Mouse (Mus musculus) forebrain, embryonic 16.5 days (tissue): Measurements from ENCODE around the gene Parl. TPM values are rescaled to one million over a fixed set of nuclear protein-coding genes. Genes with fewer than 3 reads are reported as not detected.

Source experiments
- ATAC-seq: fragments of 200-750 bp; cut with Nextera tagmentation; 2 replicates; pipeline ENCODE4 v1.8.0; 2017; ENCODE audit warnings: mild to moderate bottlenecking, moderate library complexity
- H3K27ac ChIP-seq: fragments of 300-500 bp; sonication (generic); 2 replicates; pipeline ENCODE4 v1.5.1; 2014; ENCODE audit warnings: low read length, control low read depth
- H3K27me3 ChIP-seq: fragments of 300-500 bp; sonication (generic); replicated peaks from 2 replicates; pipeline ENCODE4 v1.6.1; 2014; ENCODE audit warnings: low read length; ENCODE audit not compliant: control insufficient read depth, insufficient read depth
- H3K36me3 ChIP-seq: fragments of 300-500 bp; sonication (generic); 2 replicates; pipeline ENCODE4 v1.6.1; 2014; ENCODE audit not compliant: control insufficient read depth, insufficient read depth
- H3K4me1 ChIP-seq: fragments of 300-500 bp; sonication (generic); replicated peaks from 2 replicates; pipeline ENCODE4 v1.6.1; 2014; ENCODE audit warnings: low read length; ENCODE audit not compliant: control insufficient read depth, insufficient read depth
- H3K4me2 ChIP-seq: fragments of 300-500 bp; sonication (generic); 2 replicates; pipeline ENCODE4 v1.6.1; 2014; ENCODE audit warnings: mild to moderate bottlenecking, low read length, control low read depth
- H3K4me3 ChIP-seq: fragments of 300-500 bp; sonication (generic); replicated peaks from 2 replicates; pipeline ENCODE4 v1.5.1; 2014; ENCODE audit warnings: mild to moderate bottlenecking, low read length, control low read depth
- H3K9ac ChIP-seq: fragments of 300-500 bp; sonication (generic); replicated peaks from 2 replicates; pipeline ENCODE4 v1.6.1; 2014; ENCODE audit warnings: low read depth, low read length, control low read depth
- H3K9me3 ChIP-seq: fragments of 300-500 bp; sonication (generic); 2 replicates; pipeline ENCODE4 v1.6.1; 2016; ENCODE audit warnings: low read length; ENCODE audit not compliant: control insufficient read depth
- WGBS: fragments of 180-500 bp; shearing (Covaris S2); extraction: QIAGEN DNeasy Blood & Tissue Kit; methylation state at CpG from one replicate; pipeline ENCODE4 v1.1.7; 2014; 5-methylcytosine and 5-hydroxymethylcytosine counted together
- polyA plus RNA-seq: library from polyadenylated mRNA; unstranded; fragments of >200 nt; fragmentation: Nextera tagmentation; extraction: Ambion mirVana; gene quantifications from 2 replicates; pipeline ENCODE4 v1.2.1, GENCODE M21; 2015

The Parl gene
- polyA plus RNA-seq, 1 experiment from 2014 or later, result 86.6 TPM

GRCm38 (mm10) chr16:20247103-20247502 is 55.1 kb downstream of the Parl start:
- Histone ChIP-seq H3K4me1 (no peaks in the 10 kb centered on the region), H3K9me3 (no peaks in the 10 kb centered on the region), H3K27me3 (no peaks in the 10 kb centered on the region), H3K9ac (no peak overlapping the region), H3K27ac (no peak overlapping the region), H3K4me2 (no peak overlapping the region), H3K4me3 (no peak overlapping the region), H3K36me3 (no peaks in the 10 kb centered on the region)
- ATAC-seq, result no peak

- peak within 1 kb of the TSS; percentile 87 for H3K9ac ChIP-seq
- WGBS, result under 1% methylated on average over 90 of the region's 90 CpGs
- no peaks in the 10 kb centered on the region; the same call in 1 of the 2 replicates for H3K27me3 ChIP-seq
- H3K27ac ChIP-seq, result peak within 1 kb of the TSS; percentile 23; the same call in 1 of the 2 replicates
- no peaks in the 10 kb centered on the region for H3K36me3 ChIP-seq
- peak within 1 kb of the TSS; percentile 85 for H3K4me3 ChIP-seq
- peak; percentile 81 for ATAC-seq
- peaks cover 4% of the 10 kb centered on the region for H3K4me1 ChIP-seq
- H3K4me2 ChIP-seq, result peak within 1 kb of the TSS; percentile 84
- H3K9me3 ChIP-seq, result no peaks in the 10 kb centered on the region
These were observed 61.4 kb downstream of the Parl start, which contains the start of gene Map6d1 for GRCm38 (mm10) chr16:20240468-20241414. Gene Map6d1, minus strand, starts transcription at chr16:20241358.

- WGBS, result 87% methylated on average over 4 of the region's 4 CpGs
- no peak overlapping the region for H3K4me2 ChIP-seq
- ATAC-seq, result no peak
- no peak overlapping the region for H3K4me3 ChIP-seq
- no peak overlapping the region for H3K27ac ChIP-seq
- no peak overlapping the region for H3K9ac ChIP-seq
- H3K36me3 ChIP-seq, result peaks cover under 1% of the 10 kb centered on the region; the same call in 1 of the 2 replicates
- no peaks in the 10 kb centered on the region; the same call in 1 of the 2 replicates for H3K27me3 ChIP-seq
- no peaks in the 10 kb centered on the region for H3K9me3 ChIP-seq
- peaks cover 4% of the 10 kb centered on the region for H3K4me1 ChIP-seq
These were observed 63.5 kb downstream of the Parl start for GRCm38 (mm10) chr16:20238646-20239045.

- H3K36me3 ChIP-seq, result peaks cover 3% of the 10 kb centered on the region; the same call in 1 of the 2 replicates
- 37% methylated on average over 4 of the region's 4 CpGs for WGBS
- no peak overlapping the region for H3K27ac ChIP-seq
- peaks cover 4% of the 10 kb centered on the region for H3K4me1 ChIP-seq
- H3K9ac ChIP-seq, result no peak overlapping the region
- no peak overlapping the region for H3K4me2 ChIP-seq
- 0 out of 2 replicates have a peak, but pooled peaks have one; percentile 13 for ATAC-seq
- no peak overlapping the region for H3K4me3 ChIP-seq
- H3K27me3 ChIP-seq, result no peaks in the 10 kb centered on the region; the same call in 1 of the 2 replicates
- no peaks in the 10 kb centered on the region for H3K9me3 ChIP-seq
These were observed 64.8 kb downstream of the Parl start for GRCm38 (mm10) chr16:20237426-20237825.

- ATAC-seq, result no peak
These were observed 67.8 kb downstream of the Parl start for GRCm38 (mm10) chr16:20234406-20234805.

More at GRCm38 (mm10) chr16:20234406-20234805, 67.8 kb downstream of the Parl start:
- Histone ChIP-seq H3K4me3 (no peak overlapping the region), H3K36me3 (peaks cover 17% of the 10 kb centered on the region), H3K4me2 (no peak overlapping the region), H3K4me1 (no peaks in the 10 kb centered on the region), H3K27me3 (no peaks in the 10 kb centered on the region), H3K9me3 (no peaks in the 10 kb centered on the region), H3K27ac (no peak overlapping the region), H3K9ac (no peak overlapping the region)
- WGBS, result 79% methylated on average over 4 of the region's 4 CpGs

Other genes starting within 250 kb of the Parl start
- 69.5 and 81.2 TPM in 2 replicates for gene Klhl24, start 204.8 kb downstream of the Parl start, polyA plus RNA-seq
- gene Yeats2, start 161.3 kb downstream of the Parl start, polyA plus RNA-seq, result 25.6 and 28.9 TPM in 2 replicates
- gene Map6d1, start 61.0 kb downstream of the Parl start, polyA plus RNA-seq, result 2.8 and 4.3 TPM in 2 replicates
- gene Cyp2ab1, start 23.0 kb upstream of the Parl start, polyA plus RNA-seq, result not detected in 2 replicates
- gene Abcc5, start 124.0 kb upstream of the Parl start, polyA plus RNA-seq, result 164 and 185 TPM in 2 replicates
- 104 and 107 TPM in 2 replicates for gene Eif2b5, start 196.4 kb upstream of the Parl start, polyA plus RNA-seq
- 30.6 and 37.0 TPM in 2 replicates for gene Dvl3, start 214.6 kb upstream of the Parl start, polyA plus RNA-seq
- 1,152 and 1,198 TPM in 2 replicates for gene Ap2m1, start 233.1 kb upstream of the Parl start, polyA plus RNA-seq
- 77.8 and 84.6 TPM in 2 replicates for gene Abcf3, start 246.2 kb upstream of the Parl start, polyA plus RNA-seq